Mouse (Mus musculus) embryonic facial prominence, embryonic 10.5 days (tissue): ENCODE results near the gene Mad1l1. TPM values are rescaled to one million over a fixed set of nuclear protein-coding genes. Genes with fewer than 3 reads are reported as not detected.
"Not testable (repeated sequence)": the region's sequence is repeated elsewhere in the genome, so short reads cannot be mapped to it uniquely, and the experiment has no call there.

Experiments used
- DNase-seq: peaks from one replicate; pipeline ENCODE4 v3.0.0-alpha.2; 2017; ENCODE audit warnings: low spot score
- H3K27ac ChIP-seq: fragments of 300-500 bp; sonication (generic); replicated peaks from 2 replicates; pipeline ENCODE4 v1.5.1; 2016; ENCODE audit warnings: mild to moderate bottlenecking
- H3K27me3 ChIP-seq: fragments of 300-500 bp; sonication (generic); replicated peaks from 2 replicates; pipeline ENCODE4 v1.6.1; 2016; ENCODE audit warnings: low read depth, mild to moderate bottlenecking; ENCODE audit not compliant: poor library complexity, severe bottlenecking
- H3K36me3 ChIP-seq: fragments of 300-500 bp; sonication (generic); replicated peaks from 2 replicates; pipeline ENCODE4 v1.6.1; 2016; ENCODE audit warnings: mild to moderate bottlenecking, moderate library complexity
- H3K4me1 ChIP-seq: fragments of 300-500 bp; sonication (generic); 2 replicates; pipeline ENCODE4 v1.6.1; 2016
- H3K4me3 ChIP-seq: fragments of 300-500 bp; sonication (generic); 2 replicates; pipeline ENCODE4 v1.5.1; 2016; ENCODE audit warnings: mild to moderate bottlenecking, moderate library complexity
- H3K9me3 ChIP-seq: fragments of 300-500 bp; sonication (generic); 2 replicates; pipeline ENCODE4 v1.6.1; 2016; ENCODE audit warnings: mild to moderate bottlenecking
- WGBS: fragments of 180-500 bp; shearing (Covaris S2); methylation state at CpG from one replicate; pipeline ENCODE4 v1.1.7; 2016; 5-methylcytosine and 5-hydroxymethylcytosine counted together
- polyA plus RNA-seq: library from polyadenylated mRNA; unstranded; fragments of >200 nt; fragmentation: Nextera tagmentation; extraction: Ambion mirVana; gene quantifications from 2 replicates; pipeline ENCODE4 v1.2.1, GENCODE M21; 2016

The Mad1l1 gene
- polyA plus RNA-seq: 63.5 and 63.9 TPM in 2 replicates

- Histone ChIP-seq H3K36me3 (peaks cover 42% of the 10 kb centered on the region), H3K27ac (peak within 1 kb of the TSS; percentile 96), H3K4me3 (peak within 1 kb of the TSS; percentile 95), H3K27me3 (no peaks in the 10 kb centered on the region), H3K4me1 (peaks cover 22% of the 10 kb centered on the region), H3K9me3 (no peaks in the 10 kb centered on the region)
- under 1% methylated on average over 60 of the region's 60 CpGs for WGBS
- peak; percentile 93 for DNase-seq
Measured at GRCm38 (mm10) chr5:140321042-140321755, at the start of gene Mad1l1, which contains the start of gene Nudt1. Mad1l1 (minus strand) TSS chr5:140321552. Nudt1 (plus strand) TSS chr5:140321656.

- Histone ChIP-seq H3K27me3 (no peaks in the 10 kb centered on the region), H3K27ac (0 out of 2 replicates have a peak overlapping the region, but pooled peaks have one; percentile 2), H3K9me3 (no peaks in the 10 kb centered on the region), H3K36me3 (peaks cover 9% of the 10 kb centered on the region), H3K4me1 (peaks cover 24% of the 10 kb centered on the region), H3K4me3 (no peak overlapping the region)
- 75% methylated on average over 6 of the region's 6 CpGs for WGBS
- no peak for DNase-seq
Measured at GRCm38 (mm10) chr5:140370446-140371254, 49.3 kb upstream of the Mad1l1 start.

GRCm38 (mm10) chr5:140369466-140369865 lies 48.1 kb upstream of the Mad1l1 start:
- Histone ChIP-seq H3K36me3 (peaks cover 19% of the 10 kb centered on the region), H3K27ac (no peak overlapping the region), H3K4me1 (peaks cover 24% of the 10 kb centered on the region), H3K4me3 (no peak overlapping the region), H3K9me3 (no peaks in the 10 kb centered on the region), H3K27me3 (no peaks in the 10 kb centered on the region)
- no peak for DNase-seq
- WGBS: 86% methylated on average over 2 of the region's 2 CpGs

GRCm38 (mm10) chr5:140368926-140369325 lies 47.6 kb upstream of the Mad1l1 start:
- no peak for DNase-seq
- H3K4me1 ChIP-seq: peaks cover 19% of the 10 kb centered on the region
- WGBS: 90% methylated on average over 4 of the region's 4 CpGs
- H3K36me3 ChIP-seq: peaks cover 24% of the 10 kb centered on the region
- H3K4me3 ChIP-seq: no peak overlapping the region
- no peaks in the 10 kb centered on the region for H3K27me3 ChIP-seq
- H3K9me3 ChIP-seq: peaks cover 2% of the 10 kb centered on the region; the same call in 1 of the 2 replicates
- no peak overlapping the region for H3K27ac ChIP-seq

- peaks cover 31% of the 10 kb centered on the region for H3K36me3 ChIP-seq
- not testable (repeated sequence) for H3K27me3 ChIP-seq, H3K9me3 ChIP-seq, H3K27ac ChIP-seq, DNase-seq, H3K4me3 ChIP-seq
- peaks cover 15% of the 10 kb centered on the region for H3K4me1 ChIP-seq
- WGBS: 81% methylated on average over 2 of the region's 2 CpGs
Measured at GRCm38 (mm10) chr5:140368126-140368525, 46.8 kb upstream of the Mad1l1 start.

GRCm38 (mm10) chr5:140364415-140364814 lies 43.1 kb upstream of the Mad1l1 start:
- no peaks in the 10 kb centered on the region for H3K27me3 ChIP-seq
- H3K9me3 ChIP-seq: peaks cover 8% of the 10 kb centered on the region; the same call in 1 of the 2 replicates
- H3K4me1 ChIP-seq: no peaks in the 10 kb centered on the region; the same call in 1 of the 2 replicates
- H3K27ac ChIP-seq: no peak overlapping the region
- 95% methylated on average over 5 of the region's 5 CpGs for WGBS
- H3K36me3 ChIP-seq: peaks cover 48% of the 10 kb centered on the region
- no peak overlapping the region for H3K4me3 ChIP-seq
- no peak for DNase-seq

GRCm38 (mm10) chr5:140359930-140360674 lies 38.8 kb upstream of the Mad1l1 start:
- H3K4me3 ChIP-seq: no peak overlapping the region
- no peak for DNase-seq
- H3K9me3 ChIP-seq: peaks cover 8% of the 10 kb centered on the region; the same call in 1 of the 2 replicates
- no peaks in the 10 kb centered on the region; the same call in 1 of the 2 replicates for H3K4me1 ChIP-seq
- H3K27ac ChIP-seq: no peak overlapping the region
- H3K36me3 ChIP-seq: peaks cover 76% of the 10 kb centered on the region
- 75% methylated on average over 14 of the region's 14 CpGs for WGBS
- H3K27me3 ChIP-seq: no peaks in the 10 kb centered on the region

- Histone ChIP-seq H3K4me3 (no peak overlapping the region), H3K9me3 (no peaks in the 10 kb centered on the region), H3K36me3 (peaks cover 86% of the 10 kb centered on the region), H3K27ac (no peak overlapping the region), H3K27me3 (no peaks in the 10 kb centered on the region), H3K4me1 (no peaks in the 10 kb centered on the region; the same call in 1 of the 2 replicates)
- no peak for DNase-seq
- 94% methylated on average over 3 of the region's 3 CpGs for WGBS
Measured at GRCm38 (mm10) chr5:140357466-140357865, 36.1 kb upstream of the Mad1l1 start.

- H3K4me3 ChIP-seq: no peak overlapping the region
- H3K27ac ChIP-seq: no peak overlapping the region
- WGBS: 90% methylated on average over 11 of the region's 11 CpGs
- H3K36me3 ChIP-seq: peaks cover 98% of the 10 kb centered on the region
- DNase-seq: no peak
- H3K9me3 ChIP-seq: no peaks in the 10 kb centered on the region
- no peaks in the 10 kb centered on the region for H3K27me3 ChIP-seq
- H3K4me1 ChIP-seq: no peaks in the 10 kb centered on the region; the same call in 1 of the 2 replicates
Measured at GRCm38 (mm10) chr5:140355934-140356333, 34.6 kb upstream of the Mad1l1 start.

GRCm38 (mm10) chr5:140352352-140352751 lies 31.0 kb upstream of the Mad1l1 start:
- no peaks in the 10 kb centered on the region for H3K4me1 ChIP-seq
- WGBS: 94% methylated on average over 6 of the region's 6 CpGs
- peaks cover 92% of the 10 kb centered on the region for H3K36me3 ChIP-seq
- no peaks in the 10 kb centered on the region for H3K9me3 ChIP-seq
- no peaks in the 10 kb centered on the region for H3K27me3 ChIP-seq
- H3K4me3 ChIP-seq: no peak overlapping the region
- no peak for DNase-seq
- H3K27ac ChIP-seq: no peak overlapping the region

- peaks cover 92% of the 10 kb centered on the region for H3K36me3 ChIP-seq
Measured at GRCm38 (mm10) chr5:140350731-140351497, 29.6 kb upstream of the Mad1l1 start.

More at GRCm38 (mm10) chr5:140350731-140351497, 29.6 kb upstream of the Mad1l1 start:
- H3K9me3 ChIP-seq: no peaks in the 10 kb centered on the region
- no peak for DNase-seq
- H3K27ac ChIP-seq: no peak overlapping the region
- WGBS: 91% methylated on average over 8 of the region's 8 CpGs
- H3K27me3 ChIP-seq: no peaks in the 10 kb centered on the region
- no peak overlapping the region for H3K4me3 ChIP-seq
- H3K4me1 ChIP-seq: no peaks in the 10 kb centered on the region
